Mouse (Mus musculus): Measurements from ENCODE around the gene Pecr.

DNA sequence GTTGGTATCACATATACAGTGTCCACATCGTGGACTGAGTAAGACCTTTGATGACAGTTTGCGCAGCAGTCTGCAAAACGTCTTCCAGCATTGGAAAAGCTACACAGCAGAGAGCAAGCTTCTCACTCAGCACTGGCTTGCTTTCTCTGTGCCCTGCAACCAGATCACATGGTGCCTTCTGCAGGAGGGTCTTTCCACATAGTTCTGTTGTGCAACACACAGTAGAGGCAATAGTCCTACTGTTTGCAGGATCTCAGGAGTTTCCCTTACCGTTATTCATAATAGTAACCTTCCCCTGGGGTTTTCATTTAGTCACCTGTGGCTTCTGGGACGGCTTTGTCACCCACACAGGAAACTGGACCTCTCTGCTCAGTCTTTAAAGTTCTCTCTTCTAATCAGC is 36.6 kb upstream of the Pecr start:
- TF ChIP-seq CTCF (IDR thresholded peaks at IDR 0.05; ENCODE audit: low read depth, low read length) (no peak), POLR2A (IDR thresholded peaks at IDR 0.05; ENCODE audit: extremely low read depth, insufficient read depth, low read length) (no peak)
